Mouse (Mus musculus): Measurements from ENCODE around the gene Napsa.

GRCm38 (mm10) chr7:44593775-44594174, 21.6 kb downstream of the Napsa start:
- TF ChIP-seq CTCF (conservative IDR thresholded peaks at IDR 0.05; ENCODE audit: insufficient read depth, insufficient read length, low read depth, low read length) (no peak), POLR2A (IDR thresholded peaks at IDR 0.05; ENCODE audit: low read depth, low read length) (no peak)
